In genomic region chr9:102002186-102002585, GRCm38 (mm10) we compare ENCODE assay signal across 17 mouse cellular contexts.
"Had no signal": no experiment of that assay in that cellular context is flagged by ENCODE, and none has a peak within 500 bp of the region (broad histone marks: within the 10 kb centered on the region; RNA-seq: fewer than 3 reads in every experiment).

No protein-coding gene starts in this region.

- H3K9me3 ChIP-seq: liver, embryonic 15.5 days; lung, embryonic 15.5 days; midbrain, embryonic 15.5 days; neural tube, embryonic 12.5 days had no signal

- H3K4me3 ChIP-seq: liver, embryonic 15.5 days; lung, embryonic 15.5 days; megakaryocyte, embryonic 14.5 days; midbrain, embryonic 12.5 days; midbrain, embryonic 15.5 days; neural tube, embryonic 12.5 days had no signal

- H3K4me2 ChIP-seq: liver, embryonic 15.5 days; lung, embryonic 15.5 days; midbrain, embryonic 12.5 days; midbrain, embryonic 15.5 days; neural tube, embryonic 12.5 days had no signal

- ATAC-seq: liver, postnatal 0 days; lung, postnatal 0 days; midbrain, embryonic 15.5 days had no signal

- H3K36me3 ChIP-seq: liver, embryonic 15.5 days; lung, embryonic 15.5 days; neural tube, embryonic 12.5 days had no signal

- H3K27me3 ChIP-seq: liver, embryonic 15.5 days; lung, embryonic 15.5 days; megakaryocyte, embryonic 14.5 days; midbrain, embryonic 15.5 days; neural tube, embryonic 12.5 days had no signal

- H3K27ac ChIP-seq: liver, embryonic 15.5 days; lung, embryonic 15.5 days; macrophage; midbrain, embryonic 15.5 days; neural tube, embryonic 12.5 days had no signal

- DNase-seq: liver, postnatal 0 days; lung, adult 2 months; lung, postnatal 14 days; lung, postnatal 36 days; right cerebral cortex, postnatal 14 days; spleen, adult 18-20 months; thymus, adult 18-20 months; thymus, postnatal 25 days; thymus, postnatal 4 days had no signal

- H3K9ac ChIP-seq: liver, embryonic 15.5 days; liver, postnatal 0 days; lung, embryonic 15.5 days; midbrain, embryonic 12.5 days; midbrain, embryonic 15.5 days; neural tube, embryonic 12.5 days had no signal
